Mouse (Mus musculus) large intestine, adult 2 months (tissue): Measurements from ENCODE around the gene Mrps22. TPM values are rescaled to one million over a fixed set of nuclear protein-coding genes. Genes with fewer than 3 reads are reported as not detected.

Source experiments
- DNase-seq: peaks from one replicate; pipeline ENCODE4 v3.0.0-alpha.2; 2012; ENCODE audit warnings: low read depth, low spot score
- WGBS: fragments of 180-500 bp; shearing (Covaris S2); methylation state at CpG from one replicate; pipeline ENCODE4 v1.1.7; 2018; 5-methylcytosine and 5-hydroxymethylcytosine counted together
- polyA plus RNA-seq: library from polyadenylated mRNA; depleted of rRNA; stranded (reverse); fragments of >200 nt; gene quantifications from 2 replicates; pipeline ENCODE4 v1.2.3, GENCODE M21; 2012; rRNA removed

The Mrps22 gene
- polyA plus RNA-seq: 15.6 and 19.2 TPM in 2 replicates

DNA sequence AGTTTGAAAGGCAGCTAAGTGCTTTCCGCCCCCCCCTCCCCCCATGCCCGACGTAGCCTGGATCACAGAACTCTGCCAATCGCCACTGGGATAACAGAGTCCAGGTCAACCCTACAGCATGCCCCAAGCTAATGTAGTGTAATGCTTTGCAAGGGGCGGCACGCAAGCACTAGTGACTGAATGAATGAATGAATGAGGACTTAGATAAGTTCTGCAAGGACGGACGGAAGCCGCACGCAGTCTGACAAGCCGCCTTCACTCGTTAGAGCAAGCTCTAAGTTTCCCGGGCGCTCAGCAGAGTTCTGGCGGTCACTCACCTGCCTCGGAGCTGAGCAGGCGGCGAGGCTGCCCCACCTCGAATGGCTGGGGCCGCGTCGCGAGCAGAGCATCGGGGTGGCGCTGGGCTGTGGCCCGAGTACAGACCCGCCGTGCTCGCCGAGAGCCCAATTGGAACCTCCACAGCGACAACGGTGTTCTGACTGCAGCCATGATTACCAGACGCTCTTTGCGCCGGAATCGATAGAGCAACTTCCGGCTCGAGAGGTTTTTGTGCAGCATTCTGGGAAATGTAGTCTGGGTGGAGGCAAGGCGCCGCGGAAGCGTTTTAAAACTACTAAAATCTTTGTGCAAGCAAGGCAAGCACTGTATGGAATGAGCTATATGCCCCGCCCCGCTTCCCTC is at the start of gene Mrps22:
TSS of gene Mrps22 (minus strand) at position 505 of the 681 bp plus-strand sequence.
- under 1% methylated on average over 44 of the region's 44 CpGs for WGBS
- DNase-seq: peak; percentile 86

DNA sequence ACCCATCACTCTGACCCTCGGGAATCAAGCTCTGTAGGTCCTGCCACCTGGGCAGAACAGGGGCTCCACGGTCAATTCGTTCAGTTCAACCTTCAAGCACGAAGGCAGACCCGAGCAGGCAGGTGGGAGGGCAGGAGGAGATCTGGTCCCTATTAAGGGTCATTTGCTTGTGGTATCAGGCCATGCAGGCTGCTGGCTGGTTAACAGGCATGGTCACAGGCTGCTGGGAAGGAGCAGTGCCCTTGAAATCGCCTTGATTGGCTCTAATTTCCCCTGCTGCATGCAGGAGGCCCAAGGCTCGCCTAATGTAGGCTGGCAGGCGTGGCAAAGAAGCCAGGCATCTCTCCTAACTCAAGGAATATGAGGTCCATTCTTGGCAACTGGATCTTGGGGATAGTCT is 49.1 kb upstream of the Mrps22 start:
- 67% methylated on average over 8 of the region's 8 CpGs for WGBS

GRCm38 (mm10) chr9:98647418-98647817 is 46.0 kb upstream of the Mrps22 start:
- WGBS: 58% methylated on average over 12 of the region's 12 CpGs
- no peak for DNase-seq

More for the DNA sequence above, 49.1 kb upstream of the Mrps22 start:
- DNase-seq: no peak

DNA sequence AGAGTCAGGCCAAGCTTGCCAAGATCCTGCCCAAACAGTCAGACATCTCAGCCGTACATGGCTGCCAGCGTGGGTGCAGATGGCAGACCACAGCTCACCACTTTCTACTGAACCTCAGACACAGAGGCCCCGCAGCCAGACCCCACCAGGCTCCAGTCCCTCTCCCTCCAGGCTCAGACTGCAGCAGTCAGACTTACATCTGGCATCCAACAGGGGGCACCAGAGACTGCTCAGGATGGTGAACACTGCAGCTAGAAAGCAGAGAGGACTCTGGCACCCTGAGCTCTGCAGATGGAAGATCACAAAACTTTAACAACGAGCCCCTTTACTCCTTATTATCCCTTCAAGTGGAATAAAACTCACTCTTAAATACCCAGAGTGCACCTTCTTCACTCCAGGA is 44.3 kb upstream of the Mrps22 start:
- DNase-seq: peak; percentile 2
- WGBS: 15% methylated on average over 4 of the region's 4 CpGs

- 75% methylated on average over 6 of the region's 6 CpGs for WGBS
- no peak for DNase-seq
Measured at GRCm38 (mm10) chr9:98642126-98642525, 40.7 kb upstream of the Mrps22 start.

DNA sequence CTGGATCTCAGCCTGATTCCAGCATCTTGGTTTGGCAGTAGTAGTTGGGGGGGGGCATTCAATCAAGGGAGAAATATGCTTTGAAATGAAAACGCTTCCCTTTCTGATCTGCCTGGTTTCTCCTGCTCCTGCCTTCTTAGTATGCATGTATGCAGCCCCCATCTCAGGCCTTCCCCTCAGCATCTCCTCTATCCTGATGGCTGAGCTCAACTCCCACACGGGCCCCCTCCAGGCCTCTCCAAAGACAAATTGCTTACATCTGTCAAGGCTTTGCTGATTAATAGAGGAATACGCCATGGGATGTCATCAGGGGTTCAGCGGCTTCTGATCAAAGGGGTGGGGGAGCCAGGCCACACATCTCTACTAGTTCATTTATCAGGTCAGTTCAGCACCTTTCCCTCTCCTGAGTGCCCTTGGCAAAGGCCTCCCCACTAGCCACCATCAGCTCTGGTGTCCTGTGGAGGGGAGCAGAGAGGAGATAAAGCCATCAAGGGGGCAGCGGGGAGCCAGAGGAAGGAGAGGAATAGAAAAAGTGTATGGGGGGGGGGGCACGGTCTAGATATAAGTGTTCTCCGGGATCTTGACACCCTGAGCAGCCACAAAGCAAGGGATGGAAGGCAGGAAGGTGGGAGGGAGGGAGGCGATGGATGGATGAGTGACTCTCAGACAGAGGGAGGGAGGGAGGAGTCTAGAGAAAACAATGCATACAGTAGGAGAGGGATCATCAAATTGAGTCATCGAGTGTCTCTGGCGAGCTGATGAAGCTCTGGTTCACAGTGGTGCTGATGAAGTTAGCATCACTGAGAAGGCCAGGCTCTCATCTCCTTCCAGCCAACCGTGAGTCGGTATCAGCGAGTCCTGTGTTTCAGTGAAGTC is 32.1 kb upstream of the Mrps22 start:
- no peak for DNase-seq
- WGBS: 78% methylated on average over 13 of the region's 13 CpGs

GRCm38 (mm10) chr9:98628480-98628879 is 27.0 kb upstream of the Mrps22 start:
- no peak for DNase-seq
- WGBS: 30% methylated on average over 3 of the region's 3 CpGs

DNA sequence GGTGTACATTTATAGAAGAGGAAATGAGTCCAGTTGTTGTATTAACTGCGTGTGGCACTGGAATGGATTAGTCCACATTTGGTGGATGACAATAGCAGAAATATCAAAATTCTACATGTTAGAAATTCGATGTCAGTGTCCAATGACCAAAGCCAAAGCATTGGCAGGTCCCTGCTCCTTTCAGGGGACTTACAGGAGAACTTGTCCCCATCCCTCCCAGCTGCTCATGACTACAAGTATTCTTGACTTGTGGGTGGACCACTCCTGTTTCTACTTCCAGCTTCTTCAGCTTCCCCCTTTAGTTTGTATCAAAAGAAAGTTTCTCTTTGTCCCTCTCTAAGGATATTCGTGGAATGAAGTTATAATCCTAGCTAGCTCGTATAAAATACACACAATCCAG is 3.4 kb upstream of the Mrps22 start:
- WGBS: 60% methylated on average over 4 of the region's 4 CpGs

GRCm38 (mm10) chr9:98601837-98602359 is 438 bp upstream of the Mrps22 start:
- no peak for DNase-seq
- WGBS: 46% methylated on average over 11 of the region's 11 CpGs

More for the DNA sequence above, 3.4 kb upstream of the Mrps22 start:
- DNase-seq: no peak

GRCm38 (mm10) chr9:98600094-98600493 is 1.4 kb downstream of the Mrps22 start:
- 62% methylated on average over 6 of the region's 6 CpGs for WGBS

GRCm38 (mm10) chr9:98583852-98584251 is 17.6 kb downstream of the Mrps22 start:
- no peak for DNase-seq
- WGBS: 83% methylated on average over 4 of the region's 4 CpGs

More at GRCm38 (mm10) chr9:98600094-98600493, 1.4 kb downstream of the Mrps22 start:
- DNase-seq: no peak

GRCm38 (mm10) chr9:98563137-98564126 is 38.0 kb downstream of the Mrps22 start, which contains the start of gene Copb2:
Copb2 (plus strand) TSS chr9:98563721.
- WGBS: under 1% methylated on average over 76 of the region's 76 CpGs
- DNase-seq: peak; percentile 85

- DNase-seq: no peak
- 61% methylated on average over 3 of the region's 3 CpGs for WGBS
Measured at GRCm38 (mm10) chr9:98544042-98544441, 57.4 kb downstream of the Mrps22 start.

Other genes with a start within 250 kb of the Mrps22 start
- 2.3 and 2.4 TPM in 2 replicates for gene Rbp1, start 178.7 kb downstream of the Mrps22 start, polyA plus RNA-seq
- 69.0 and 485 TPM in 2 replicates for gene Rbp2, start 115.5 kb downstream of the Mrps22 start, polyA plus RNA-seq
- gene Copb2, start 37.9 kb downstream of the Mrps22 start, polyA plus RNA-seq: 47.3 and 72.1 TPM in 2 replicates
- gene Prr23a1, start 240.8 kb upstream of the Mrps22 start, polyA plus RNA-seq: not detected in 2 replicates